Mouse (Mus musculus): ENCODE measurements around the gene Hecw2.

- TF ChIP-seq CTCF (IDR thresholded peaks at IDR 0.05; ENCODE audit: control insufficient read depth, insufficient read depth, insufficient replicate concordance, low read depth, low read length) (no peak), POLR2A (IDR thresholded peaks at IDR 0.05; ENCODE audit: control insufficient read depth, low read depth, low read length) (no peak)
Observed at GRCm38 (mm10) chr1:53811919-53812318, 383.0 kb downstream of the Hecw2 start.

All from testis, adult 2 months (tissue).